Mouse (Mus musculus): ENCODE results near the gene Rab42. TPM values are rescaled to one million over a fixed set of nuclear protein-coding genes. Genes with fewer than 3 reads are reported as not detected.

Rab42 gene
- 1 to 10 TPM; 1.5 to 3.3 (median 2.3) TPM for total RNA-seq (2022)

DNA sequence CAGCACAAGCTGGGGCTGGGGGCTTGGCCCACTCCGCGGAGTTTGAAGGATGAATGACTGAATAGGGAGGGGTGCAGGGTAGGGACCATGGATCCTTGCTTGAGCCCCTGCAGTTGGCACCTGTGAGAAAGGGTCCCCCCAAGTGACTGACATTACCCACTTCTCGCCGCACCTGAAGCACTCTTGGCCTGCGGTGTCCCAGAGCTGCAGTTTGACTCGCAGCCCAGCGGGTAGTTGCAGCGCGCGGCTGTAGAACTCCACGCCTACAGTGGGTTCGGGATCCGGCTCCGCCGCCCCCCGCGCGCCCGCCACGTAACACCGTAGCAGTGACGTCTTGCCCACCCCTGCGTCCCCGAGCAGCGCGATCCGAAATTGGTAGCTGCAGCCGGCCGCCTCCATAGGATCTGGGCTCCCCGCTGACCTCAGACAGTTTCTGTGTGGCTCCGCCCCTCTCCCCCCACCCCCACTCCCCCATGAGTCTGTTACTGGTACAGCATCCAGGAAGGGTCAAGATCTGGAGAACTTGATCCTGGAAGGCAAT is at the start of gene Rab42:
Rab42 (minus strand) TSS at position 447 of the 541 bp plus-strand sequence.
- DNase-seq (ENCODE audit: low spot score in 2 of 2), result peak; percentile 54 to 62

DNA sequence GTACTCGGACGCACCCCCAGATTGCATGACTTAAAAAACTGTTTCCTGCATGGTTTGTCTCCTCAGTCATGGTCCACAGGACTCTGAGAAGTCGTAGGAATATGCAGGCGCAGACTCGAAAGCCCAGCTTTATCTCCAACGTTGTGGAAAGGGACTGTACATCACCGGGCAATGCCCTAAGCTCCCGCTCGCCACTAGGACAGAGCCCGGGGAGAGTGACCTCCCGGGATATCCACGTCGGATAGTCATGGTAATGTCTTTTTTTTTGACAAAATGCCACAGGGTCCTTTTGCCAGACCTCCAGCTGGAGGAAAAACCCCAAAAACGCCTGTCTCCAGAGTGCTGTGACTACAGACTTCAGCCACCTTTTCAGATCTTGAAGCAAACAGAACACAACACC is 49.6 kb upstream of the Rab42 start:
- DNase-seq (ENCODE audit: low spot score in 2 of 2), result no peak

DNA sequence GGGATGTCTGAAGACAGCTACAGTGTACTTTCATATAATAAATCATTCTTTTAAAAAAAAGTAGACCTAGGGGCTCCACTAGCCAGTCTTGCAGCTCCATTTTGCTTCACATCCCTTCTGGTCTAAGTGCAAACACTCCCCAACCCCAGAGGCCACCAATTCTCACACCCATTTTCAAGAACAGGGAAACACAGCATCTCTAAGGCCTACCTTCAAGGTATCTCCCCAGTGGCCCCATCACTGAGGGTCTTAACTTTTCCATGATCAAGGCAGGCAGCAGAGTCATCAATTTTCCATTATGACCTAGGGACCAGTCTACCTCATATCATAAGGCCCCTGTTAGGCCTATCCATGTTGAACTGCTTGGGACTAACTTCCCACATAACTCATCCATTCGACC is 48.2 kb upstream of the Rab42 start:
- no peak for DNase-seq (ENCODE audit: low spot score in 2 of 2)

DNA sequence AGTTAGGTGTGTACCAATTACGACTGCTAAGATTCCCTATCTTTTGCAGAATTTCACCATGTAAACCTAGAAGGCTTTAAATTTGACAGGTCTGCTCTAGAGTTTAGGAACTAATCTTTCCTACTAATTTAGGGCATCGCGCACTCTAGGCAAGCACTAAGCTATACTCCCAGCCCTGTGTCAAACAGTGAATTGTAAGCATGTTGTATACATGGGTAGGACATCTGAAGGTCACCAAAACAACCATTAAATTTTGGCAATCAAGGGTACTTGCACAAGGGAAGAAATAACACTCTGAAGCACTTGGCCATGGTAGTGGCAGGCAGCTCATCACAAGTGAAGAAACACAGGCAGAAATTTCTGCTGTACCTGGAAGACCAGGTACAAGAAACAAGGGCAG is 47.7 kb upstream of the Rab42 start:
- no peak for DNase-seq (ENCODE audit: low spot score in 2 of 2)

DNA sequence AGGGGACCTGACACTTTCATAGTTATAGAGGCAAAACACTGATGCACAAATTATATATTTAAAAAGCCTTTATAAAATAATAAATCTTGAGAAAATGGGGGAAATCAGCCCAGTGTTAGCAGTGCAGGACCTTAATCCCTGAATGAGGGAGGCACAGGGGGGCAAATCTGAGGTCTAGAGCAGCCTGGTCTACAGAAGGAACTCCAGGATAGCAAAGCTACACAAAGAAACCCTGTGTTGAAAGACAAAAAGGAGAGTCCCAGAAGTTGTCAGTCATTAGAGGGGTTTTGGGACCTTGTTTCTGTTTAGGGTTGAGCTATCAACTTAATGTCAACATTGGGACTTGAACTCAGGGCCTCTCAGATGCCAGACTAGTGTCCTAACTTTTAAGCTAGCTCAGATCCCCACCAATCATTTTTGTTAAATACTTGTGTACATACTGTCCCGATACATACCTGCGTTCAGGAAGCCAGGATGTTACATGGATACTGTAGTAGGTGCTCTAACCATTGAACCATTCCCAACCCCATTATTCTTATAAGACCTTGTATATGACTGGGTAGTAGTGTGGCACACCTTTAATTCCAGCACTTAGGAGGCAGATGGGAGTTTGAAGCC is 47.0 kb upstream of the Rab42 start:
- no peak for DNase-seq (ENCODE audit: low spot score in 2 of 2)

DNA sequence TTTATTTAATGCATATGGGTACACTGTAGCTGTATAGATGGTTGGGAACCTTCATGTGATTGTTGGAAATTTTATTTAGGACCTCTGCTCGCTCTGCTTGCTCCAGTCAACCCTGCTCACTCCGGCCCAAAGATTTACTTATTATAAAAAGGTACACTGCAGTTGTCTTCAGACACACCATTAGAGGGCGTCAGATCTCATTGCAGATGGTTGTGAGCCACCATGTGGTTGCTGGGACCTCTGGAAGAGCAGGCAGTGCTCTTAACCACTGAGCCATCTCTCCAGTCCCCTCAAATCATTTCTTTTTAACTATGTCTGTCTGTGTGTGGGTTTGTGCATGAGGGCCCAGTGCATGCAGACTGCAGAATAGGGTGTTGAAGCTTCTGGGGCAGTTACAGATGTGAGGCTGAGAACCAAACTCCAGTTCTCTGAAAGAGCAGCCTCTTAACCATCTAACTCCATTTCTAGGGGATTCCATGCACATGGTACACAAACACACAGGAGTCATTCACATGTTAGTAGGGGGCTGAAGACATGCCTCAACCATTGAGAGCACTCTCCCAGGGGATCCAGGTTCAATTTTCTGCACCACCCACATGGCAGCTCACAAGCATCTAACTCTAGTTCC is 46.4 kb upstream of the Rab42 start:
- DNase-seq (ENCODE audit: low spot score in 2 of 2), result no peak

DNA sequence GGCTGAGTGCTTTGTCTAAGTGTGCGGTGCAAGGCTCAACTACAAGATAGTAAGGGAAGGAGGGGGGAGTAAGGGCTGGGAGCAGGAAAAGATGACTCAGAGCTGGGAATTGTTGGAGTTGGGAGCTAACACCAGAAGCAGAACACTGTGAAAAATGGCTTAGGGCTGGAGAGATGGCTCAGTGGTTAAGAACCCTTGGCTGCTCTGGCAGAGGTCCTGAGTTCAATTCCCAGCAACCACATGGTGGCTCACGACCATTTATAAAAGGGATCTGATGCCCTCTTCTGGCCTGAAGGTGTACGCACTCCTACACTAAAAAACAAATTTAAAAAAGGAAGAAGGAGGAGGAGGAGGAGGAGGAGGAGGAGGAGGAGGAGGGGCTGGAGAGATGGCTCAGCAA is 43.5 kb upstream of the Rab42 start:
- DNase-seq (ENCODE audit: low spot score in 2 of 2), result no peak

DNA sequence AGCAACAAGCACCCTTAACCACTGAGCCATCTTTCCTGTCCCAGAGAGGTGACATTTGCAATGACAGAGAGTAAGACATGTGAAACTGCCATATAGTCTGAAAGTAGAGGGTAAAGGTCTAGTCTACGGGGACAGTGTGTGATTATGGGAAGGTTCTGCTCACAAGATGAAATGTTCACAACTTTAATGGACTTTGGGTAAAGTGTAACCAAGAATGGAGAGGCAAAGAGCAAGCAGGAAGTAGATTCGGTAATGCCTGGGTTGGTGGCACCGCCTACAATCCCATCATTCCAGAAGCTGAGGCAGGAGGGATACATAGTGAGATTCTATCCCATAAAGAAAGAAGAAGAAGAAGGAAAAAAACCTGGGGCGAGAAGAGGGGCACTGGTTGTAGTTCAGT is 43.1 kb upstream of the Rab42 start:
- DNase-seq (ENCODE audit: low spot score in 2 of 2), result no peak

DNA sequence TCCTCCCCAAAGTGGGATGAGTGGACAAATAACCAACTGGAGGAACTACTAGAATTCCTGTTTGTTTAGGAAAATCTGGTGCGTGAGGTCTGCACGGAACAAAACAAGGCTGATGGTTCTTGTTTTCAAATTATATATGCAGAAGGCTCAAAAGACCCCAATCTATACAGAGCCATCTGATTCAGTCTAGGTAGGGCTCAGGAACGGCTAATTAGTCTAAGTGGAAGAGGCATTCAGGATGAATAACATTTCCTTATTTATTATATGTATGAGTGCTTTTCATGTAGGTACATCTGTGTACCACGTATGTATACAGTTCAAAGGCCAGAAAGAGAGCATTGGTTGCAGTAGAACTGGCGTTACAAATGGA is 42.6 kb upstream of the Rab42 start:
- no peak for DNase-seq (ENCODE audit: low spot score in 2 of 2)

DNA sequence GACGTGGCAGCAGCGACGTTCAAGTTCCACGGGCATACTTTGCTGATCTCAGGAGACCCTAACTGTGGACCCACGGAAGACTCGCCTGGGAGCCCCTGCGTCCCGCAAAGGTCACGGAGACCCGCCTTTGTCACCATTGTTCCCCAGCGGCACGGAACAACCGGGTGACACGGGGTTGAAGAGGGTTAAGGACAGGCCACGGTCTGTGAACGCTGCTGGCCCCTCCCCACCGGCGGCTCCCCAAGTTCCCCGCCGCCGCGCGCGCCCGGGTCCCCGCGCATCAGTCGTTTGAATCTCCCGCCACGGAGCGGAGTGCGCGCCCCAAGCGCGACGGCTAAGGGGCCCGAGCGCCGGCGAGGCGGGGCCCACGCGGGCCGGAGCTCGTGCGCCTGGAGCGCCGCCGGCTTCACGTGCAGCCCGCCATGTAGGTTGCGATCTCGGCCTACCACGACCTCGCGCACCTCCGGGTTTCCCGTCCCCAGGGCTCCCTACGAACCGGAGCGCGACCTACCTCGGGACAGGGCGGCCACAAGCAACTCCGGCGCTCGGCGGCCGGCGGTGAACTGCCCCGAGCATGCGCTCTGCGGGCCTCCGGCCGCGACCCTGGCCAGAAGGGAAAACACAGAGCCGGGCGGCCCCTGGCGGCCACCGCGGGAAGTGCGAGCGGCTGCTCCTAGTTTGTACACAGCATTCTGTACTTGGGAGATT is 42.1 kb upstream of the Rab42 start:
- DNase-seq (ENCODE audit: low spot score in 2 of 2), result peak; percentile 86 to 97

DNA sequence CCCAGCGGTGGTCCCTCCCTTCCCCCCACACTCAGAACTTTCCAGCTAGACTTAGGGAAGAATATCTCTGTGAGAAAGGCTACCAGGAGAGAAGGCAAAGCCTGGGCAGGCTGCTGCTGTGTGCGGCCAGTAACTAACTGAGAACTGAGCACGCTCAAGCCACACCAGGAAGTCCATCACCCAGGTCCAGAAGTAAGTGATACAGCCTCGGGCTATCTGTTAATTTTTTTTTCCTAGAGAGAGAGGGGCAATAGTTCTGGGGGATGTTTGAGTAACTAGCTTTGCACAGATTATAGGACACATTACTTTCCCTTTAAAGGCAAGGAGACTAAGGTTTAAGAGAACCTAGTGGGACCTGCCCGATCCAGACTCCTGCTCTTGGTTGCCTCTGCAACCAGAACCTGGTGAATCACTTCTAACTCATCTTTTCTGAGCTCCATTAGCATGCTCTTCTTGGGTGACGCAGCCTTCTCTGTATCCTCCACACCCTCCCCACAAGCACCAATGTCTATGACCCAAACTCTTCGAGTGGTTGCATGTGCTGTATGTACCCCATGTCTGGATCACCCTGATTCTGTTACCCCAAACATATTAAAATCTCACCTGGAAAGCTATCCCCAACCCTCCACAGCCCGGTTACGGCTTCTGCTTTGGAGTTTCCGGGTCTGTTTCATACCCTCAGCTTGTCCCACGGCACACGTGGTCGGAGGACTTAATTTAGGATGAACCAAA is 41.4 kb upstream of the Rab42 start:
- no peak for DNase-seq (ENCODE audit: low spot score in 2 of 2)

DNA sequence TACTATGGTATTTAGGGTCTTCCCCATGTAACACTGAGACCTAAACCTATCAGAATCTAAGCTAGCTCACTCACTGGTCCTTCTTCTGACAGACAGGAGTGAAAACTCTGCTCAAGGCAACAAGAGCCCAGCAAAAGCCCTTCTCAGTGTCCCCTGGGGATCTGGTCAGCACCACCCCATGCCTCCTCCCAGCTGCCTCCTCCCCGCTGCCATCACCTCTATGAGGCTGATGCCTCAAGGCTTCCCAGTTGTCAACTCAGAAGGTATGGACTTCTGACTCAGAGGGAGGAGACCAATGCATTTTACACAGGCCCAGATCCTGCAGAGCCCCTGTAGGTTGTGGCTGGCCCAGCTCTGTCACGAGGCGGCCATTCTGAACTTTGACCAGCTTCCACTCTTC is 38.3 kb upstream of the Rab42 start:
- DNase-seq (ENCODE audit: low spot score in 2 of 2), result no peak

DNA sequence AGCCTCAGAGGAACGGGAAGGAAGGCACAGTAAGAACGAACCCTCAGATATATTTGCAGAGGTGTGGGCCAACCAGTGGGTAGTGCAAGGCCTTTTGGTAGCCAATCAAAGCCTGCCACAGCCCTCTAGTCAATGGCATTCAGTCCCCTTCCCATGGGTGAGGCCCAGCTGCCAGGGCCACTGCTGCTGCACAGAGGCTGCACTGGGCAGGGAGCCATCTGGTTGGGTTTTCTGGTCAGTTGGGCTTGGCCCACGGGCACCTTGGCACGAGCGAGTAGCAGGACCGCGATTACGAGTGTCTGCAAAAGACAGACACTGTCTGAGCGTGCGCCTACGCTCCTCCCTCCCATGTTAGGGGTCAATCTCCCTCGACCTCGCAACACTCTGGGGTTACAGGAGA is 35.8 kb upstream of the Rab42 start:
- DNase-seq (ENCODE audit: low spot score in 2 of 2), result no peak

DNA sequence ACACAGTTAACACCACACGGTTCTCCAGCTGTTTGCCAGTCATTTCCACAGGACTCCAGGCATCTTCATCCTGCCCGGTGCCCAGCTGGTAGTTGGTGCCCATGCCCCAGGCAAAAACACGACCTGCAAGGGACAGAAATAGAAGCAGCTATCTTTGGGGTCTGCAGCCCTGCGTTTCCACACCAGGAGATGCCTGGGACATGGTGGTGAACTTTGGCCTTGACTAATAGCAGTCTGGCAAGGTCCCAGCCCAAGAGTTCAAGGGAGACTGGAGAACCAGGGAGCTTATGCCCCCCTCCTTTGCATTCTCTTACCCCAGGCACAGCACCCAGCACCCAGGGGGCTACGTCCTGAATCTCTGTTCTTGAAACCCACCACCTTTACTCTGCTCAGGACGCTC is 29.7 kb upstream of the Rab42 start:
- no peak for DNase-seq (ENCODE audit: low spot score in 2 of 2)

DNA sequence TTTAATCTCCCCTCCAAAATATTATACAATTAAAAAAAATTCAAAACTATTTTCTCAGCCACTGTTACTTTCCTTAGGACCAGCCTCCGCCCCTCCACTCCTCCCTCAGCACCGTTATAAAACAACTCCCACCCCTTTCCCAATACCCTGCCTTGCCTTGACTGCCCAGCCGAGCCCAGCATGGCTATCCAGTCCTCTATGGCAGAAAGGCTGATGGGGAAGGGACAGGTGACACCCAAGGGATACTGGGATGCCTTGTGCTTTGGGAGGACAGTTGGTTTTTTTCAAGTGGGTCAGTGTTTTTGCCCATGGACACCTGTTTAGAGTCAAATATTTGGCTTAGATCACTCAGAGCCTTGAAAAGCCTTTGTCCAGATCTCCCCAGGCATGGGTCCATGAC is 28.8 kb upstream of the Rab42 start:
- no peak for DNase-seq (ENCODE audit: low spot score in 2 of 2)

DNA sequence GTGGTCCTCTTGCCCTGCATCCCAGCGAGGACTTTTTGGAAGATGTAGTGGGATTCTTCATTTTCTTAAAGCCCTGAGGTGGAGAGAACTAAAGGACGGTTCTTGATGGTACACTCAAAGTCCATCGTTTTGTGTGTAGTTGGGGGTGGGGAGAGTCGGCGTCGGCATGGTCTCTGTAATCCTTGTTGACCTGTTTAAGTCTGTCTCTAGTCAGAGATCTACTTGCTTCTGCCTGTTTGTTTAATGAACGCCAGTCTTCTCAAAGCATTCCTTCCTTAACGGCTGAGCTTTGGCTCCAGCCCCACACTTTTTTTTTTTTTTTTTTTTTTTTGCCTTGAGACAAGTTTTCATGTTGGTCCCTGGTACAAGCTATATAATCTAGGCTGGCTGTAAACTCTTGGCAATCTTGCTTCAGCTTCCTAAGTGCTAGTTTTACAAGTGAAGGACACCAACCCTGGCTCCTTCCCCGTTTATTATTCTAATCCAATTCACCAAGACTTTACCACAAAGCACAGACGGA is 26.7 kb upstream of the Rab42 start:
- DNase-seq (ENCODE audit: low spot score in 2 of 2), result no peak

DNA sequence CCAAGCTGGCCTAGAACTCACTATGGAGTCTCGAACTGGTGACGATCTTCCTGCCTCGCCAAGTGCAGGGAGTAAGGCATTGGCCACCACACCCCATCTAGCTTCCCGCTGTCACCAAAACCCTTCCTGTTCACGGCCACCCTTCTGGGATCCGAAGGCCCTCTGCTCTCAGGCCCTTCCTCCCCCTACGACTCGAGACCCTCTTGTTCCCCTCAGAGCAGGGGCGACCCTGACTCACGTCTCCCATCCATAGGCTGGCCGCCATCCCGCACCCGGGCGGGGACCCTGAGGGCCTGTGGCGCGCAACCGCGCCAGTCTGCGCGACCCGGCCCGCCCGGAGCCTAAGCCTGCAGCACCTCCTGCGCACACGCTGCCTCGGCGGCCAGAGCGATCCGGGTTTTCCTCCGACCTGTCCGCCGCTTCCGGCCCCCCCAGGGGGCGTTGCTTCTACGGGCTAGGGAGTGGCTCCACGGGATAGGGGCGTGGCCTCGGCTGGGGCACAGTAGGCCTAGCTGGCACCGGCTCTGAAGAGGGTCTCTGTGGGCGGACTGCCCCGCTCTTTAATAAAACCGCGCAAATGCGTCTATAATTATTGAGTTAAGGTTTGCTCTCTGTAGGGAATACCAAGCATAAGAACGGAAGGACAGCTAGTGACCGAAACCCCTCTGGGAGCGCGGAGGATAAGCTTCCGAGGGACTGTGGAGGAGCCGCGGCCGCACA is 26.1 kb upstream of the Rab42 start, which contains the start of gene Trnau1ap:
Trnau1ap (minus strand) TSS at position 424 of the 720 bp plus-strand sequence.
- DNase-seq (ENCODE audit: low spot score in 2 of 2), result peak; percentile 59 to 74

DNA sequence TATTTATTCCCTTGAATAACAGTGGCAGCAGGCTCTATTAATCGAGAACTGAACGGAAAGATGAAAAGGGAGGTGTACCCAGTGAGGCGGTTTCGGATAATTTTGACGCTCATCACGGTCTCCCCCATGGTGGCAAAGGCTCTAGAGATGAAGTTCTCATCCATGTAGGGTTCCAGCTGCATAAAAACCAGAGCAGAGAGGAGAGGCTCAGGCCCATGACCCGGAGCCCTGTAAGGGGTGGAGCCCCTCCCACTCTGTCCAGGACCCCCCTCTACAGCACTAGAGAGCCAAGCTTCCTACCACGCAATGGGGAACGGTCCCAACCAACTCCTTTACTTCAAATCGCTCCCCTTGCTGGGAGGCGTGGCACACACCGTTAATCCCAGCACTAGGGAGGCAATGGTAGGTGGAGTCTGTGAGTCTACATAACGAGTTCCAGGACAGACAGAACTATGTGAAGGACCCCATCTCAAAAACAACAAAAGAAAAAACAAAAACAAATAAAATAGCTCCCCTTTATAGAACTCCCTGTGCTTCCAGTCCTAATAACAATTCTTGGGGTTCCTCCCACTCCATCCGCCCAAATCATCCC is 25.3 kb upstream of the Rab42 start:
- DNase-seq (ENCODE audit: low spot score in 2 of 2), result no peak

DNA sequence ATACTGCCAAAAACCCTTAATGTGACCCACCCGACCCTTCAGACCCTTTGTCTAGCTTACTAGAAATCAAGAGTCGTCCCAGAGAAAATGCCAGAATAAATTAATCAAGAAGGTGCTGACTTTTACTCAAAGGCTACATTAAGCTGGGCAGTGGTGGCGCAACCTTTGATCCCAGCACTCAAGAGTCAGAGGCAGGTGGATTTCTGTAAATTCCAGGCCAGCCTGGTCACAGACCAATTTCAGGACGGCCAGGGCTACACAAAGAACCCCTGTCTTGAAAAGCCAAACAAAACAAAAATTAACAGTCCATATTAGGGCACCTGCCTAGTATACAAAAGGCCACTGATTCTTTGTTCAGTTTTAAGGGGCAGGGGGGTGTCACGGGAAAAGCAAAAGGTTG is 23.3 kb upstream of the Rab42 start:
- no peak for DNase-seq (ENCODE audit: low spot score in 2 of 2)

DNA sequence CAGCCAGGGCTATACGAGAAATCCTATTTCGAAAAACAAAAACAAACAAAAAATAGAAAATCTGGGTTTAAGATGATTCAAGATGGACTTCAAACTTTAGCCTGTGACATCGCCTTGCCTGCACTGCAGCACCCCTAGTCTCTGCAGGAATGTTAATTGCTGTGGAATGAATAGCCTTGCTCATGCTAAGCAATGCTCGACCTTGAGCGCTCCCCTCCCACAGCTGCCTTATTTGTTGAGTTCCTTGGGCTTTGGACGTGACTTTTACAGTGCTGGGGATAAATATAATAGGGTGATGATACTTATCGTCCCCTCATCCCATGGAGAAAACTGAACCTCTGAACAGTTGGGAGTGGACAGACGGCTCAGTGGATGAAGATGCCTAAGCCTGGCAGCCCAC is 12.5 kb upstream of the Rab42 start:
- no peak for DNase-seq (ENCODE audit: low spot score in 2 of 2)

DNA sequence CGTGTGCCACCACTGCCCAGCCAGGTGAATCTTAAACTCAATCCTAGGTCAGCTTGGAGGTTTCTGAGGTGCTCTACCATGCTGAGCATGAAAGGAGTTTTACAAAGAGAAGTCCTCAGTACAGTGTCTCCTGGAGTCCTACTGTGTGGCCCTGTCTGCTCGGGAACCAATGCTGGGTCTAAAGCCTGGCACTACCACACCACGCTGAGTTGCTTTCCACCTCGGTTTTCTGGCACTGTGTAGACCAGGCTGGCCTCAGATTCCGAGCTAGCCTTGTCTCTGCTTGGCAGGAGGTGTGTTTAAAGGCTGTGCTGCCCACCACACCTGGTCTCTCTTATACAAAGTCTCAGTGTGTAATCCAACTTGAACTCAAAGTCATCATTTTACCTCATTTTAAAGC is 9.4 kb upstream of the Rab42 start:
- DNase-seq (ENCODE audit: low spot score in 2 of 2), result no peak
